In genomic region chr1:34443124-34443523, GRCm38 (mm10) we compare ENCODE assay signal across 27 mouse cellular contexts. TPM values are rescaled to one million over a fixed set of nuclear protein-coding genes. Genes with fewer than 3 reads are reported as not detected.
DNase-seq lines count a peak whose midpoint lies in the region; ATAC-seq and TF ChIP-seq lines count a peak whose summit lies in the region.
"Had no signal": no experiment of that assay in that cellular context is flagged by ENCODE, and none has a peak within 500 bp of the region (broad histone marks: within the 10 kb centered on the region; RNA-seq: fewer than 3 reads in every experiment).

No protein-coding gene starts in this region.

- no peaks in the 10 kb centered on the region for H3K9me3 ChIP-seq in intestine, postnatal 0 days (ENCODE audit: control insufficient read depth)
- no peaks in the 10 kb centered on the region for H3K9me3 ChIP-seq in intestine, embryonic 16.5 days (ENCODE audit: control insufficient read depth, low read length)
- H3K9me3 ChIP-seq in CH12.LX (replicated peaks; ENCODE audit: low read length) (no peaks in the 10 kb centered on the region), ES-E14 (ENCODE audit: control insufficient read depth, insufficient read depth, low read depth, low read length) (no peaks in the 10 kb centered on the region)
- H3K9me3 ChIP-seq: embryonic facial prominence, embryonic 13.5 days; embryonic facial prominence, embryonic 15.5 days; forebrain, embryonic 13.5 days; forebrain, embryonic 15.5 days had no signal

- WGBS in intestine, postnatal 0 days = 93% methylated on average over 6 of the region's 6 CpGs
- WGBS in intestine, embryonic 16.5 days = 93% methylated on average over 6 of the region's 6 CpGs

- peak; percentile 29; the same call in 1 of the 2 replicates for TF ChIP-seq CTCF in intestine, postnatal 0 days (IDR thresholded peaks at IDR 0.05; ENCODE audit: low read depth)
- TF ChIP-seq CTCF in CH12.LX (conservative IDR thresholded peaks at IDR 0.05 in 1 of 2, IDR thresholded peaks at IDR 0.05 in 1 of 2; ENCODE audit: low read depth in 2 of 2, low read length in 2 of 2) = no peak

- DNase-seq in CH12.LX (ENCODE audit: extremely low read depth) (no peak), ES-E14 (ENCODE audit: low read depth, low spot score) (no peak)
- DNase-seq in right cerebral cortex, postnatal 36 days (ENCODE audit: low spot score in 2 of 2) = no peak
- DNase-seq: adrenal gland, adult 2 months; adrenal gland, postnatal 10 days; adrenal gland, postnatal 25 days; cerebellum, adult 11 months; cerebellum, adult 18-20 months; cerebellum, adult 8-10 months; cerebellum, adult 9-11 months; cerebellum, postnatal 14 days; cerebellum, postnatal 36 days; embryo, embryonic 11 days; forebrain, postnatal 0 days had no signal

- H3K4me3 ChIP-seq in intestine, postnatal 0 days (ENCODE audit: low read depth, low read length) = no peak overlapping the region
- no peak overlapping the region for H3K4me3 ChIP-seq in intestine, embryonic 16.5 days (ENCODE audit: low read length)
- H3K4me3 ChIP-seq in CH12.LX (replicated peaks in 1 of 3; ENCODE audit: low read depth in 2 of 3, low read length in 2 of 3, poor library complexity in 1 of 3) (no peak overlapping the region), ES-E14 (ENCODE audit: insufficient read depth in 1 of 2, low read depth in 1 of 2, low read length in 2 of 2, poor library complexity in 1 of 2, severe bottlenecking in 1 of 2) (no peak overlapping the region)
- H3K4me3 ChIP-seq: embryonic facial prominence, embryonic 13.5 days; embryonic facial prominence, embryonic 15.5 days; forebrain, embryonic 13.5 days; forebrain, embryonic 15.5 days had no signal

- no peak for TF ChIP-seq EP300 in CH12.LX (IDR thresholded peaks at IDR 0.05; ENCODE audit: low read length)

- no peak overlapping the region for H3K4me2 ChIP-seq in intestine, postnatal 0 days (replicated peaks; ENCODE audit: low read depth)
- no peak overlapping the region for H3K4me2 ChIP-seq in intestine, embryonic 16.5 days (ENCODE audit: low read depth, low read length)
- H3K4me2 ChIP-seq in CH12.LX (ENCODE audit: insufficient read depth, low read depth, poor library complexity, severe bottlenecking) = no peak overlapping the region
- H3K4me2 ChIP-seq: embryonic facial prominence, embryonic 13.5 days; embryonic facial prominence, embryonic 15.5 days; forebrain, embryonic 13.5 days; forebrain, embryonic 15.5 days had no signal

- in situ Hi-C loops in CH12.LX (cut with MboI; ENCODE audit: low pct_ligation_motif_present, low pct_unique_long_range_greater_than_20kb, low sequenced_read_pairs) = no loop called here
- in situ Hi-C loops in ES-E14 (cut with MboI; ENCODE audit: low sequenced_read_pairs in 2 of 2, unreplicated experiment in 2 of 2) = no loop called here

- H3K79me2 ChIP-seq in CH12.LX (replicated peaks; ENCODE audit: control insufficient read depth, extremely low read depth, insufficient read depth, poor library complexity, severe bottlenecking) = peaks cover 26% of the 10 kb centered on the region

- ATAC-seq in intestine, postnatal 0 days = no peak
- no peak for ATAC-seq in intestine, embryonic 16.5 days
- ATAC-seq: forebrain, embryonic 13.5 days; forebrain, embryonic 15.5 days; forebrain, postnatal 0 days had no signal

- no peak for TF ChIP-seq RAD21 in CH12.LX (IDR thresholded peaks at IDR 0.05; ENCODE audit: low read depth, low read length)

- dilution Hi-C loops in CH12.LX (cut with MboI; ENCODE audit: extremely low pct_ligation_motif_present, extremely low pct_unique_long_range_greater_than_20kb, low sequenced_read_pairs) = no loop called here

- H3K27me3 ChIP-seq in intestine, postnatal 0 days (replicated peaks; ENCODE audit: control insufficient read depth, insufficient read depth, low read length) = no peaks in the 10 kb centered on the region
- no peaks in the 10 kb centered on the region for H3K27me3 ChIP-seq in intestine, embryonic 16.5 days (replicated peaks; ENCODE audit: control insufficient read depth, insufficient read depth, low read length)
- H3K27me3 ChIP-seq in CH12.LX (replicated peaks) = no peaks in the 10 kb centered on the region
- H3K27me3 ChIP-seq: embryonic facial prominence, embryonic 13.5 days; embryonic facial prominence, embryonic 15.5 days; forebrain, embryonic 13.5 days; forebrain, embryonic 15.5 days had no signal

- no peak overlapping the region for H3K27ac ChIP-seq in intestine, postnatal 0 days (ENCODE audit: low read depth, low read length)
- H3K27ac ChIP-seq in intestine, embryonic 16.5 days (ENCODE audit: low read length) = no peak overlapping the region
- no peak overlapping the region for H3K27ac ChIP-seq in CH12.LX (ENCODE audit: insufficient read depth, low read depth)
- H3K27ac ChIP-seq in ES-E14 (ENCODE audit: insufficient read depth, low read depth, low read length, poor library complexity, severe bottlenecking) = no peak overlapping the region
- H3K27ac ChIP-seq: embryonic facial prominence, embryonic 13.5 days; embryonic facial prominence, embryonic 15.5 days; forebrain, embryonic 13.5 days; forebrain, embryonic 15.5 days had no signal

- H3K4me1 ChIP-seq in intestine, postnatal 0 days (replicated peaks; ENCODE audit: control insufficient read depth, insufficient read depth, low read length) = no peaks in the 10 kb centered on the region; the same call in 1 of the 2 replicates
- peaks cover 11% of the 10 kb centered on the region for H3K4me1 ChIP-seq in intestine, embryonic 16.5 days (ENCODE audit: control insufficient read depth, insufficient read depth, low read length)
- peaks cover 0 to 23% of the 10 kb centered on the region in 2 experiments; a peak in 3 of 4 replicates for H3K4me1 ChIP-seq in CH12.LX (ENCODE audit: control insufficient read depth in 1 of 2, insufficient read depth in 2 of 2)
- no peaks in the 10 kb centered on the region for H3K4me1 ChIP-seq in ES-E14 (ENCODE audit: control insufficient read depth in 2 of 2, insufficient read depth in 2 of 2, low read length in 2 of 2, poor library complexity in 1 of 2)

- no peak for TF ChIP-seq POLR2A in CH12.LX (IDR thresholded peaks at IDR 0.05; ENCODE audit: low read depth, low read length)

- H3K36me3 ChIP-seq in intestine, postnatal 0 days (ENCODE audit: control insufficient read depth, insufficient read depth) = peaks cover 42% of the 10 kb centered on the region
- peaks cover 22% of the 10 kb centered on the region for H3K36me3 ChIP-seq in intestine, embryonic 16.5 days (ENCODE audit: control insufficient read depth, insufficient read depth, low read length)
- H3K36me3 ChIP-seq in CH12.LX (replicated peaks in 1 of 2; ENCODE audit: control insufficient read depth in 1 of 2, insufficient read depth in 1 of 2, low read length in 1 of 2) (peaks cover 42 to 70% of the 10 kb centered on the region in 2 experiments), ES-E14 (ENCODE audit: control insufficient read depth, insufficient read depth, low read length, poor library complexity, severe bottlenecking) (peaks cover 30% of the 10 kb centered on the region)

- no peak overlapping the region for H3K9ac ChIP-seq in intestine, postnatal 0 days (ENCODE audit: low read depth, low read length)
- H3K9ac ChIP-seq in intestine, embryonic 16.5 days (ENCODE audit: low read depth, low read length) = no peak overlapping the region
- H3K9ac ChIP-seq in CH12.LX (ENCODE audit: insufficient read depth, low read depth) = no peak overlapping the region
- H3K9ac ChIP-seq in ES-E14 (ENCODE audit: insufficient read depth, low read depth, low read length, poor library complexity, severe bottlenecking) = no peak overlapping the region
- H3K9ac ChIP-seq: embryonic facial prominence, embryonic 13.5 days; embryonic facial prominence, embryonic 15.5 days; forebrain, embryonic 13.5 days; forebrain, embryonic 15.5 days; forebrain, postnatal 0 days had no signal

TF ChIP-seq in CH12.LX, 34 proteins besides CTCF, POLR2A, EP300 and RAD21:
- TF ChIP-seq POLR2AphosphoS2 (IDR thresholded peaks at IDR 0.05; ENCODE audit: low read depth, low read length) = no peak
- peak; percentile 67; the same call in 1 of the 2 replicates for TF ChIP-seq MAFK (IDR thresholded peaks at IDR 0.05; ENCODE audit: insufficient replicate concordance, low read length)
TF ChIP-seq in CH12.LX: peak in this region for 1.

TF ChIP-seq in ES-E14, 5 proteins besides CTCF, POLR2A, EP300 and RAD21:
- TF ChIP-seq MAFK (IDR thresholded peaks at IDR 0.05; ENCODE audit: insufficient read depth, low read depth, low read length) = peak; percentile 84
- TF ChIP-seq ZNF384 (IDR thresholded peaks at IDR 0.05; ENCODE audit: low read depth, low read length) = no peak

RNA-seq across cellular contexts. Expression of gene Imp4, which starts 3.5 kb away (rescaled TPM):
- 47.5 and 50.5 TPM in 2 replicates for polyA plus RNA-seq in intestine, postnatal 0 days (2015; fragmentation: Nextera tagmentation; extraction: Ambion mirVana)
- polyA plus RNA-seq in intestine, embryonic 16.5 days (2015; fragmentation: Nextera tagmentation; extraction: Ambion mirVana) = 112 and 122 TPM in 2 replicates
- 107 and 136 TPM in 2 replicates for total RNA-seq in CH12.LX (2012; rRNA removed)
- total RNA-seq in CH12.LX (2014; rRNA removed) = 91.0 and 105 TPM in 2 replicates
- polyA plus RNA-seq in CH12.LX (2012; ENCODE audit: insufficient read length, low read depth) = 197 and 199 TPM in 2 replicates
- 103 and 111 TPM in 2 replicates for total RNA-seq in ES-E14 (2012; rRNA removed)

RNA-seq across cellular contexts. Expression of gene Ccdc115, which starts 3.7 kb away (rescaled TPM):
- polyA plus RNA-seq in intestine, postnatal 0 days (2015; fragmentation: Nextera tagmentation; extraction: Ambion mirVana) = 34.8 and 35.3 TPM in 2 replicates
- 63.3 and 66.4 TPM in 2 replicates for polyA plus RNA-seq in intestine, embryonic 16.5 days (2015; fragmentation: Nextera tagmentation; extraction: Ambion mirVana)
- total RNA-seq in CH12.LX (2012; rRNA removed) (63.3 and 66.5 TPM in 2 replicates), CH12.LX (2014; rRNA removed) (98.8 and 105 TPM in 2 replicates), ES-E14 (2012; rRNA removed) (21.6 and 26.6 TPM in 2 replicates)
- 95.8 and 96.3 TPM in 2 replicates for polyA plus RNA-seq in CH12.LX (2012; ENCODE audit: insufficient read length, low read depth)

RNA-seq across cellular contexts. Expression of gene Ptpn18, which starts 16.4 kb away (rescaled TPM):
- 35.3 and 40.4 TPM in 2 replicates for polyA plus RNA-seq in intestine, postnatal 0 days (2015; fragmentation: Nextera tagmentation; extraction: Ambion mirVana)
- 33.4 and 33.8 TPM in 2 replicates for polyA plus RNA-seq in intestine, embryonic 16.5 days (2015; fragmentation: Nextera tagmentation; extraction: Ambion mirVana)
- 172 and 205 TPM in 2 replicates for total RNA-seq in CH12.LX (2012; rRNA removed)
- 133 and 155 TPM in 2 replicates for total RNA-seq in CH12.LX (2014; rRNA removed)
- 84.9 and 93.4 TPM in 2 replicates for polyA plus RNA-seq in CH12.LX (2012; ENCODE audit: insufficient read length, low read depth)
- 2.6 and 4.0 TPM in 2 replicates for total RNA-seq in ES-E14 (2012; rRNA removed)
- polyA plus RNA-seq: C2C12 had no signal

RNA-seq across cellular contexts. Expression of gene Prss39, which starts 55.1 kb away (rescaled TPM):
- polyA plus RNA-seq in intestine, postnatal 0 days (2015; fragmentation: Nextera tagmentation; extraction: Ambion mirVana) = not detected in 2 replicates
- not detected in 2 replicates for polyA plus RNA-seq in intestine, embryonic 16.5 days (2015; fragmentation: Nextera tagmentation; extraction: Ambion mirVana)
- not detected in 2 replicates for total RNA-seq in CH12.LX (2012; rRNA removed)
- total RNA-seq in CH12.LX (2014; rRNA removed) = not detected in 2 replicates
- polyA plus RNA-seq in CH12.LX (2012; ENCODE audit: insufficient read length, low read depth) = 0.19 TPM in 1 of 2 replicates, not detected in the other
- not detected in 2 replicates for total RNA-seq in ES-E14 (2012; rRNA removed)
- total RNA-seq: adrenal gland, adult 2 months; adrenal gland, postnatal 10 days; adrenal gland, postnatal 25 days; adrenal gland, postnatal 4 days; common myeloid progenitor, adult 5-6 weeks; forebrain, postnatal 0 days; MEL had no signal
- polyA plus RNA-seq: adrenal gland, adult 2 months; brain, embryonic 14.5 days; C2C12; embryonic facial prominence, embryonic 11.5 days; embryonic facial prominence, embryonic 13.5 days; embryonic facial prominence, embryonic 15.5 days; forebrain, embryonic 11.5 days; forebrain, embryonic 13.5 days; forebrain, embryonic 15.5 days; forebrain, postnatal 0 days had no signal
